9 mouse cellular contexts compared by ENCODE assay signal in the genomic region with DNA sequence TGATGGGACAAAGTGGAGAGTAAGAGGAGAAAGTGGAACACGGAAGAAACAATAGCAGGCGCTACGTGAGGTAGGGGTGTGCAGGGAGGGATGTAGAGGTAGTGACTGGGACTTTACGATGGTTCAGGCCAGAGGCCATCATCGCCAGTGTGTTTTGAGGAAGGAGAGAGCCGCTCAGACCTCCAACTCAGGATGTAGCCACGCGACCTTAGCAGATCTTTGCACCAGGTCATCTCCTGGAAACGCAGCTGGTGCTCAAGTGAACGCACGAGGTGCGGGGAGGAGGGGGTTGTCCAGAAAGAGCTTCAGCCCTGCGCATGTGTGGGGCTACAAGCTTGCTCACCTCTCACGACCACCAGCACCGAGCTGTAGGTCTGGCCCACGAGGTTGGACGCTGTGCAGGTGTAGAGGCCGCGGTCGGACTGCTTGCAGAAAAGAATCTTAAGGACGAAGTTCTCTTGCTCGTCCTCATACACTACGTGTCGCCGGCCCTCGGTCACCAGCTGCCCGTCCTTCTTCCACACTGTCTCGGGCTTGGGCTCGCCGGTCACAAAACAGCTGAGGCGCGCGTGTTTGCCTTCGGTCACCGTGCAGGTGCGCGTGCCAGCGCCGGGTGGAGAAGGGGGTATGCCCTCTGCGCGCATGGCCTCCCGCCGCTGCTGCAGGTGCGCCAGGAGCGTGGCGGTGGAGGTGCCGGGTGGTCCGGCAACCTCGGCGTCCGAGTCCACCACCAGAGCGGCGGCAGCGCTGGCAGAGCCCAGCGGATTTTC. TPM values are rescaled to one million over a fixed set of nuclear protein-coding genes. Genes with fewer than 3 reads are reported as not detected.
DNase-seq lines count a peak whose midpoint lies in the region; ATAC-seq and TF ChIP-seq lines count a peak whose summit lies in the region.
"Had no signal": no experiment of that assay in that cellular context is flagged by ENCODE, and none has a peak within 500 bp of the region (broad histone marks: within the 10 kb centered on the region; RNA-seq: fewer than 3 reads in every experiment).

No protein-coding gene starts in this region.

- no peak for DNase-seq in left cerebral cortex, adult 2 months (ENCODE audit: extremely low spot score in 1 of 2, low spot score in 2 of 2)
- DNase-seq in left cerebral cortex, postnatal 14 days (ENCODE audit: low spot score in 2 of 2): no peak
- DNase-seq in forebrain, embryonic 11.5 days (ENCODE audit: low spot score): no peak
- DNase-seq in layer of hippocampus, adult 11-12 months (ENCODE audit: low spot score): no peak
- DNase-seq in frontal cortex, postnatal 10 days (ENCODE audit: low spot score in 2 of 2): no peak
- DNase-seq in spleen, postnatal 4 days (ENCODE audit: low spot score in 2 of 2): no peak
- DNase-seq: right cerebral cortex, adult 18-20 months had no signal

- H3K4me2 ChIP-seq in forebrain, embryonic 11.5 days (ENCODE audit: low read depth, low read length, severe bottlenecking): peak overlapping the region; percentile 13
- peak overlapping the region; percentile 43 for H3K4me2 ChIP-seq in intestine, embryonic 16.5 days (ENCODE audit: low read depth, low read length)
- peak overlapping the region; percentile 59 for H3K4me2 ChIP-seq in neural tube, embryonic 15.5 days

- H3K27ac ChIP-seq in left cerebral cortex, adult 2 months: no peak overlapping the region
- no peak overlapping the region for H3K27ac ChIP-seq in forebrain, embryonic 11.5 days (ENCODE audit: low read depth, low read length)
- no peak overlapping the region for H3K27ac ChIP-seq in intestine, embryonic 16.5 days (ENCODE audit: low read length)
- H3K27ac ChIP-seq in neural tube, embryonic 15.5 days (replicated peaks): no peak overlapping the region

- ATAC-seq in forebrain, embryonic 11.5 days (replicated peaks; ENCODE audit: low FRiP score): no peak
- ATAC-seq in intestine, embryonic 16.5 days: no peak
- ATAC-seq in neural tube, embryonic 15.5 days (ENCODE audit: low FRiP score): peak; percentile 46; the same call in 1 of the 2 replicates

- H3K27me3 ChIP-seq in forebrain, embryonic 11.5 days (ENCODE audit: control insufficient read depth, insufficient read depth, low read length): peaks cover 42% of the 10 kb centered on the region
- H3K27me3 ChIP-seq in intestine, embryonic 16.5 days (replicated peaks; ENCODE audit: control insufficient read depth, insufficient read depth, low read length): peaks cover 48% of the 10 kb centered on the region
- peaks cover 66% of the 10 kb centered on the region for H3K27me3 ChIP-seq in neural tube, embryonic 15.5 days (replicated peaks)

- H3K4me3 ChIP-seq in left cerebral cortex, adult 2 months: peak overlapping the region; percentile 4; the same call in 1 of the 2 replicates
- H3K4me3 ChIP-seq in forebrain, embryonic 11.5 days (ENCODE audit: low read depth, low read length): peak overlapping the region; percentile 4; the same call in 1 of the 2 replicates
- H3K4me3 ChIP-seq in intestine, embryonic 16.5 days (ENCODE audit: low read length): peak overlapping the region; percentile 33
- H3K4me3 ChIP-seq in neural tube, embryonic 15.5 days (replicated peaks): peak overlapping the region; percentile 34

- 7% methylated on average over 55 of the region's 55 CpGs for WGBS in forebrain, embryonic 11.5 days
- 5% methylated on average over 55 of the region's 55 CpGs for WGBS in intestine, embryonic 16.5 days
- 8% methylated on average over 55 of the region's 55 CpGs for WGBS in neural tube, embryonic 15.5 days

- TF ChIP-seq CTCF in left cerebral cortex, adult 2 months (IDR thresholded peaks at IDR 0.05): no peak

- H3K9me3 ChIP-seq in forebrain, embryonic 11.5 days (ENCODE audit: control insufficient read depth, low read length): no peaks in the 10 kb centered on the region
- no peaks in the 10 kb centered on the region for H3K9me3 ChIP-seq in intestine, embryonic 16.5 days (ENCODE audit: control insufficient read depth, low read length)
- no peaks in the 10 kb centered on the region for H3K9me3 ChIP-seq in neural tube, embryonic 15.5 days (replicated peaks)

- no peaks in the 10 kb centered on the region for H3K36me3 ChIP-seq in forebrain, embryonic 11.5 days (ENCODE audit: control insufficient read depth, insufficient read depth, low read length)
- H3K36me3 ChIP-seq in intestine, embryonic 16.5 days (ENCODE audit: control insufficient read depth, insufficient read depth, low read length): no peaks in the 10 kb centered on the region
- H3K36me3 ChIP-seq in neural tube, embryonic 15.5 days: no peaks in the 10 kb centered on the region

- no peak overlapping the region for H3K9ac ChIP-seq in forebrain, embryonic 11.5 days (ENCODE audit: low read length)
- no peak overlapping the region for H3K9ac ChIP-seq in intestine, embryonic 16.5 days (ENCODE audit: low read depth, low read length)
- H3K9ac ChIP-seq in neural tube, embryonic 15.5 days (replicated peaks): no peak overlapping the region; the same call in 1 of the 2 replicates

- intact Hi-C loops in left cerebral cortex, adult 2 months (cut with DNase I): no loop called here
- intact Hi-C loops in left cerebral cortex, postnatal 14 days (cut with DNase I): no loop called here

- H3K4me1 ChIP-seq in forebrain, embryonic 11.5 days (replicated peaks; ENCODE audit: control insufficient read depth, insufficient read depth, low read length): peaks cover 2% of the 10 kb centered on the region; the same call in 1 of the 2 replicates
- peaks cover 4% of the 10 kb centered on the region; the same call in 1 of the 2 replicates for H3K4me1 ChIP-seq in intestine, embryonic 16.5 days (ENCODE audit: control insufficient read depth, insufficient read depth, low read length)
- H3K4me1 ChIP-seq in neural tube, embryonic 15.5 days: peaks cover 13% of the 10 kb centered on the region

RNA-seq across cellular contexts. Expression of gene Obscn, which starts 1.0 kb away (rescaled TPM):
- 1 to 10 TPM; 1.5 to 1.9 TPM for total RNA-seq in left cerebral cortex, adult 2 months (2021)
- 1 to 10 TPM; 1.5 to 1.9 TPM for total RNA-seq in left cerebral cortex, postnatal 14 days (2021)
- polyA plus RNA-seq in forebrain, embryonic 11.5 days (2014; fragmentation: Nextera tagmentation; extraction: Ambion mirVana): 0.04 and 0.07 TPM in 2 replicates
- 0.89 and 1.0 TPM in 2 replicates for polyA plus RNA-seq in intestine, embryonic 16.5 days (2015; fragmentation: Nextera tagmentation; extraction: Ambion mirVana)
- 0.72 and 0.91 TPM in 2 replicates for polyA plus RNA-seq in neural tube, embryonic 15.5 days (2015; fragmentation: Nextera tagmentation; extraction: Ambion mirVana)

RNA-seq across cellular contexts. Expression of gene Iba57, which starts 28.3 kb away (rescaled TPM):
- total RNA-seq in left cerebral cortex, adult 2 months (2021): 1 to 10 TPM; 7.4 to 7.8 TPM
- 10 to 100 TPM in 1 of 2 experiments, 1 to 10 TPM in 1; 9.8 to 10.0 TPM for total RNA-seq in left cerebral cortex, postnatal 14 days (2021)
- polyA plus RNA-seq in forebrain, embryonic 11.5 days (2014; fragmentation: Nextera tagmentation; extraction: Ambion mirVana): 2.4 and 3.2 TPM in 2 replicates
- polyA plus RNA-seq in intestine, embryonic 16.5 days (2015; fragmentation: Nextera tagmentation; extraction: Ambion mirVana): 7.4 and 7.7 TPM in 2 replicates
- polyA plus RNA-seq in neural tube, embryonic 15.5 days (2015; fragmentation: Nextera tagmentation; extraction: Ambion mirVana): 7.5 and 8.3 TPM in 2 replicates

RNA-seq across cellular contexts. Expression of gene Gjc2, which starts 47.8 kb away (rescaled TPM):
- 1 to 10 TPM; 7.4 to 8.0 TPM for total RNA-seq in left cerebral cortex, adult 2 months (2021)
- 10 to 100 TPM in 1 of 2 experiments, 1 to 10 TPM in 1; 7.9 to 14.2 TPM for total RNA-seq in left cerebral cortex, postnatal 14 days (2021)
- polyA plus RNA-seq in forebrain, embryonic 11.5 days (2014; fragmentation: Nextera tagmentation; extraction: Ambion mirVana): 0.08 TPM in 1 of 2 replicates, not detected in the other
- polyA plus RNA-seq in intestine, embryonic 16.5 days (2015; fragmentation: Nextera tagmentation; extraction: Ambion mirVana): 0.81 and 1.4 TPM in 2 replicates
- polyA plus RNA-seq in neural tube, embryonic 15.5 days (2015; fragmentation: Nextera tagmentation; extraction: Ambion mirVana): 0.29 and 0.42 TPM in 2 replicates

RNA-seq across cellular contexts. Expression of gene Guk1, which starts 56.8 kb away (rescaled TPM):
- total RNA-seq in left cerebral cortex, adult 2 months (2021): 100 to 1,000 TPM; 135 TPM
- total RNA-seq in left cerebral cortex, postnatal 14 days (2021): 100 to 1,000 TPM; 113 to 118 TPM
- 90.3 and 95.7 TPM in 2 replicates for polyA plus RNA-seq in forebrain, embryonic 11.5 days (2014; fragmentation: Nextera tagmentation; extraction: Ambion mirVana)
- 114 and 115 TPM in 2 replicates for polyA plus RNA-seq in intestine, embryonic 16.5 days (2015; fragmentation: Nextera tagmentation; extraction: Ambion mirVana)
- 225 and 262 TPM in 2 replicates for polyA plus RNA-seq in neural tube, embryonic 15.5 days (2015; fragmentation: Nextera tagmentation; extraction: Ambion mirVana)
